Mouse (Mus musculus) heart, adult 9 months (tissue): Measurements from ENCODE around the gene Olfr893.
"Not testable (repeated sequence)": the region's sequence is repeated elsewhere in the genome, so short reads cannot be mapped to it uniquely, and the experiment has no call there.

Experiments
- DNase-seq, 2 experiments: peaks; one replicate each; pipeline ENCODE4 v3.0.0; 2022; ENCODE audit warnings: low spot score in 2 of 2

Olfr893 gene

DNA sequence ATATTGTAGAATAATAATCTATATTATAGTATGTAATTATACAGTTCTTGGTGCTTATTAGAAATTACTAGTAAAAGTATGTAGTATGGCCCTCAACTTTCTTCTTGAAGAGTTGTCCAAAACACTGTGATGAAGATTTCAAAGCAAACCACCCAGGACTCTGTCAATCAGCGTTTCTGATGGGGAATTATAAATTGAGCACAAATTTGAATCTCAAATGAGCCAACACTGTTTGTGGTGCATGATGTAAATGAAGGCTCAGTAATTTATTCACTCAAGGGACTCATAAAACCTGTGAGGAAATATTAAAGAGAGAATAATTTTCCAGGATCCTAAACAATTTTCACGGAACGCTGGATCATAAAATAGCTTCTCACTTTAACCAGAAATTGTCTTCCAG is at the start of gene Olfr893:
TSS of gene Olfr893 (plus strand) at position 301 of the 400 bp plus-strand sequence.
- DNase-seq, result no peak

DNA sequence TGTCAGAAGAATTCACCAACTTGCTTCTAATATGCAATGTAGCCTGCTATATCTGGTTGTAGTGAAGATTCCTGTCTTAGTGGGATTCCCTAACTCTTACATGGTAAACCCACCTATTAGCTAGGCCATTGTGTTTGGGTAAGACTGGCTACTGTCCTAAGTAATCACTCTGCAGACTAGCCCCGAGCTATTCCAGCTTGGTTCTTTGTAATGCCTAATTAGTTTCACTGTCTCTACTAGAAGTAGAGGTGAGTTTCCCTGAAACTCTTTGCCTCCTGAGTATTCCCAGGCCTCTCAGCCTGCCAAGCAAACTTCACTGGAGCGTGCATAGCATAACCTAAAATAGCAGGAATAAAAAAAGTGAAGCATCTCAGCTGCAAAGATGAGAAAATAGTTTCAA is 39.8 kb upstream of the Olfr893 start:
- DNase-seq, result not testable (repeated sequence)

DNA sequence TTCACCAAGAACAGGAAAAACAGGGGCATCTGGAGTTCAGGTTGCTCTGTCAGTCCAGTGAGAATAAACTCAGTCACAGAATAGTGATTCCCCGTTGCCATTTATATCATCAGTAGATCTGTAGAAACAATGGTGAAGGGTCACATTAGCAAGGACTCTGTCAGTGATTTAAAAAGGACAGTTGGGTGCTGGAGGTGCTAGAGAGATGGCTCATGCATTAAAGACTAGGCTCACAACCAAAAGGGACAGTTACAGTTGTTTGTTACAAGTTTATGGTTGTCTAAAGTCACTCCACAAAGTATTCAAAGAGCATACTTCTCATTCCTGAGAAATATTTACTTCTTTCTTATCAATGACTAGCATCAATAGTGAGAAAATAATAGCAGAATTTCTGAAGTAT is 27.4 kb upstream of the Olfr893 start, which contains the start of gene Olfr891:
TSS of gene Olfr891 (minus strand) at position 101 of the 400 bp plus-strand sequence.
- no peak for DNase-seq

DNA sequence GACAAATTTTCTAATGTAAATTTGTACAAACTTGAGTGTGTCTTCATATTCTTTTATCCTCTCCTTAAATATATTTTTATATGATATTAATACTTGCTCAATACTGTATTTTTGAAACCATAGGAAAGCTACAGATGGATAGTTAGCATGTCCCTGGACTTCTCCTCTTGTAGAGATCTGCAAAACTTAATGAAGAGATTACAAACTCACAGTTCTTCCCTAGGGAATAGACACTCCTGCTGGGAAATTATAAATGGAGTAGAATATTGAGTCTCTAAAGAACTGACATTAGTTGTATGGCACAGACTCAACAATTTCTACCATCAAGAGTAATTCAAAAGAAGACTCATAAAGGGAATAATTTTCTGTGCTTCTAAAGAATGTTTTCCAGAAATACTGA is 9.6 kb downstream of the Olfr893 start, which contains the start of gene Olfr894:
TSS of gene Olfr894 (plus strand) at position 301 of the 400 bp plus-strand sequence.
- DNase-seq, result no peak

DNA sequence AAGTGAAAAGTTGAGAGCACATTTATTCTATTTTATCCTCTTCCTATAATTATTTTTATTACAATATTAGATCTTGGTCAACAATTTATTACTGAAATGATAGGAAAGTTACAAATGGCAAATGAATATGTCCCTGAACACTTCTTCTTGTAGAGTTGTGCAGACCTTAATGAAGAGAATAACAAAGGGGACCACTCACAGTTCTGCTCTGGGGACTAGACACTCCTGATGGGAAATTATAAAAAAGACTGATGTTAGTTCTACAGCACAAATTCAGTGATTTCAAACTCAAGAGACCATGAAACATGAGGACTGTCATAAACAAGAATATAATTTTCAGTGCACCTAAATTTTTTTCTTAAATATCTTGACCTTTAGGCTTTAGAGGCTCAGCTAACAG is 44.3 kb downstream of the Olfr893 start, which contains the start of gene Olfr143:
TSS of gene Olfr143 (plus strand) at position 301 of the 400 bp plus-strand sequence.
- no peak for DNase-seq
